Mouse (Mus musculus) effector memory CD4-positive, alpha-beta T cell, adult 5 months (primary cell): Measurements from ENCODE around the gene Kdm5c. TPM values are rescaled to one million over a fixed set of nuclear protein-coding genes. Genes with fewer than 3 reads are reported as not detected.

ENCODE experiments used
- polyA plus RNA-seq: library from polyadenylated mRNA; unstranded; fragments of 100-300 nt; shearing (Covaris generic); gene quantifications from one replicate; pipeline ENCODE4 v1.2.1, GENCODE M21; 2017

Gene Kdm5c
- polyA plus RNA-seq = 51.0 TPM

GRCm38 (mm10) chrX:152232781-152233763, at the start of gene Kdm5c:
Kdm5c (plus strand) TSS chrX:152233020.

Other genes with a start within 250 kb of the Kdm5c start
- gene Hsd17b10, start 231.2 kb upstream of the Kdm5c start, polyA plus RNA-seq = 49.7 TPM
- 1.2 TPM for gene Ribc1, start 216.7 kb upstream of the Kdm5c start, polyA plus RNA-seq
- gene Smc1a, start 216.6 kb upstream of the Kdm5c start, polyA plus RNA-seq = 62.0 TPM
- gene Iqsec2, start 88.8 kb upstream of the Kdm5c start, polyA plus RNA-seq = not detected
- gene Kantr, start 94.5 kb downstream of the Kdm5c start, polyA plus RNA-seq = 13.4 TPM
- 48.4 TPM for gene Tspyl2, start 109.4 kb downstream of the Kdm5c start, polyA plus RNA-seq
- not detected for gene Gpr173, start 135.7 kb downstream of the Kdm5c start, polyA plus RNA-seq